Mouse (Mus musculus): ENCODE results near the gene Prkar1b. TPM values are rescaled to one million over a fixed set of nuclear protein-coding genes. Genes with fewer than 3 reads are reported as not detected.

Prkar1b gene
- total RNA-seq, 2 experiments from 2014 or later = 738 to 861 TPM

DNA sequence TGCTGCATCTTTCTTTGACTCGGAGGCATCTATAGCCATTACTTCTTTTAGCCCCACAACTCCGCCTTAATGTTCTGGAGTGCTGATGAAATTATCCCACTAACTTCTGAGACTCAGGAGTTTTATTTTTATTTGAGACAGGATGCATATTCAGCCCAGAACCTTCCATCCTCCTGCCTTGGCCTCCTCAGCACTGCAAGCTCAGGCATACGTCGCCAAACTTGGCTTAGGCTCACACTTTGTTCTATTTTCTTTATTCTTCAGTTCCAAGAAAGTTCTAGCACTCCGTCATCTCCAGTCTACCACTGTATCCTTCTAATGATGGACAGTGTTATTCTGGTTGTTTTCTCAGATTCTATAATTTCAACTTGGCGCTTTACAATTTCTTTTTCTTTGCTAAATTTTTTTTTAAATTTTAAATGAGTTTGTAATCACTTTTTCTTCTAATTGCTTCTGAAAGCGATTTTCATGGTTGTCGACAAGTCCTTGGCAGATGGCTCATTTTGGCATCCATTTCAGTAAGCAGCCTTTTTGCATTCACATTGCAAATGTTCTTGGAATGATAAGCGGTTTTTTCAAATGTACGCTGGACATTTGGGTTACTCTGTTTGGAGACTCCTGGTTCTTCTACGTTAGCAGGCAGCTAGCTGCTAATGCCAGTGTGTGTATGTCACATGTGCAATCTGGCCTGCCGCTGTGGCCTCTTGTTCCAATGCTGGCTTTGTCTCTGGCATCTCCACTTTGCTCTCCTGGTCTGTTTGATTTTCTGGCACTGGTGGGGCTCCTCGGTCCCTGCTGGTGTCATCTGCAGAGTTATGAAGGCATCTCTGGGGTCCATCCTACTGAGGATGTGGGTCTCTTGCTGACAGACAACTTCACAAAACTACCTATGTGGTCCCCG is 2.4 kb downstream of the Prkar1b start:
- intact Hi-C loops (cut with DNase I) = no loop called here
- DNase-seq (ENCODE audit: low spot score in 2 of 2) = no peak

DNA sequence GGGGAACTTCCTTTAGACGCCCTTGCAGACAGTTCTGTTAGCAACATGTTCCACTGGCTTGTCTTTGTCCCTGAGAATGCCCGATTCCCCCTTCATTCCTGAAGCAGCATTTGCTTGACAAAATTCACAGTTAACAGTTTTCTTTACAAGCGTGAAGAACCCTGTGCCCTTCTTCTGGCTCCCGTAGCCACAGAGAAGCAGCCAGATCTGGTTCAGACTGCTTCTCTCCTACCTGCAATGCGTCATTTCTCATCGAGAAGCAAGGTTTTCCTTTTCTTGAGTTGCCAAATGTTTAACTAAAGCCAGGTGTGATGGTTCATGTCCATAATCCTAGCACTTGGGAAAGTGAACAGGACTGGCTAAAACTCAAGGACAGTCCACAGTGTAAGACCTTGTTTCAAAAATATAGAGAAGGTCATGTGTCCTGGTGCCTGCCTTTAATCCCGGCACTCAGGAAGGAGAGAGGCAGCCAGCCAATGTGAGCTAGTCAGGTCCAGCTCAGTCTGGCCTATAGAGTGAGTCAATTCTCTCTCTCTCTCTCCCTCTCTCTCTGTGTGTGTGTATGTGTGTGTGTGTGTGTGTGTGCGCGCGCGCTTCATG is 3.2 kb downstream of the Prkar1b start:
- intact Hi-C loops (cut with DNase I) = no loop called here
- DNase-seq (ENCODE audit: low spot score in 2 of 2) = no peak

DNA sequence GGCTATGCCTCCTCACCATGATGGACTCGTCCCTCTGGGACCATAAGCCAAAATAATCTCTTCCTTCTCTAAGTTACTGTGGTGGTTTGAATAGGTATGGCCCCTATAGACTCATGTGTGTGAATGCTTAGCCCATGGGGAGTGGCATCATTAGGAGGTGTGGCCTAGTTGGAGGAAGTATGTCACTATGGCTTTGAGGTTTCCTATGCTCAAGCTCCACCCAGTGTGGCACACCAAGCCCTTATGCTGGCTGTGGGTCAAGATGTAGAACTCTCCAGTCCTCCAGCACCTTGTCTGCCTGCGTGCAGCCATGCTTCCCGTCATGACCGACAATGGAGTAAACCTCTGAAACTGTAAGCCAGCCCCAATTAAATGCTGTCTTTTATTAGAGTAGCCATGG is 4.1 kb downstream of the Prkar1b start:
- intact Hi-C loops (cut with DNase I) = no loop called here
- DNase-seq (ENCODE audit: low spot score in 2 of 2) = no peak

DNA sequence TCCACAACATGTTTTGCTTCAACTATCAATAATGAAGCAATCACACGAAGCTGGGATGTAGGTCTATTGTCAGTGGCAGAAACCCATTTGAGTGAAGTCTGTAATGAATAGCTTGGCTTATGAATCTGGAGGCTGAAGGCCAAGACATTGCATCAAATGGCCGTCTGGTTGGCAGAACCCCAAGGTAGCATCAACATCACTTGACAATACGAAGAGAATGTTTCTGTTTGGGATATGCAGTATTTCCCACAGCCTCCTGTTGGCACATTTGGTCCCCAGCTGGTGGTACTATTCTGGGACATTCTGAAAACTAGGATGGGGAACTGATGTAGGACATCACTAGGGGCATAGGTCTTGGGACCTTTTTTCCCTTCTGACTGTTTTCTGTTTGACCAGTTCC is 5.9 kb downstream of the Prkar1b start:
- intact Hi-C loops (cut with DNase I) = no loop called here
- DNase-seq (ENCODE audit: low spot score in 2 of 2) = no peak

DNA sequence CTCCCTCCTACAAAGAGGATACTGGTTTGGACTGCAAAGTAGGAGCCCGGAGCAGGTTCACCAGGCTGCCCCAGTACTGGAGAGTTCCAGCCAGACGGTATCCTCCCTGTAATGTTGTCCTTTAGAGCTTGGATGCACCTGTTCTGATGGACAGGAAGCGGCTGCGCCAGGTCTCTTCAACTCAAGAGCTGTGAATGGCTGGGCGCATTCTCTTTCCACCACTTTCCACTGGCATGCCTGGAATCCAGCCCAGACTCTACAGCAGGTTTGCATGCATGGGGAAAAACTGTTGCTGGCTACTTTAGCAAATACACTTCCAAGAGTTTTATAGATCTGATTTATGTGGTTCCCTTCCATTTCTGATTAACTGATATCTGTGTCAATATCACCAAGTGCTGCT is 8.5 kb downstream of the Prkar1b start:
- DNase-seq (ENCODE audit: low spot score in 2 of 2) = no peak
- intact Hi-C loops (cut with DNase I) = no loop called here

DNA sequence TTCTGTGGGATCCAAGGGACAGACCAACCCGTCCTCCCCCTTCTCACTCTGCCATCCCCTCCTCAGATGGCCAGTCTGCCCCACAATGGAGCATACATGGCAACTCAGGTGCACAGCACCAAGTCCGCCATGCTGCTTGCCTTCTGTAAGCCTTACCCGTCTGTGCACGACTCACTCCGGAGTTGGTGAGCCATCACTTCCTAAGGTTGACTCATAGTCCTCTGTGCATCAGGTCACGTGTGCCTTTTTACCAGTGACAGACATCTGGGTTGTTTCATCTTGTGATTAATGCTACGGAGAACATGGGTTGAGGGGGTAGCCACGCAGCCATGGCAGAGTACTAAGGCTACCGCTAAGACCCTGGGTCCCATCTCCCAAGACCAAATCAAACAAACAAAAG is 9.2 kb downstream of the Prkar1b start:
- no peak for DNase-seq (ENCODE audit: low spot score in 2 of 2)
- intact Hi-C loops (cut with DNase I) = no loop called here

DNA sequence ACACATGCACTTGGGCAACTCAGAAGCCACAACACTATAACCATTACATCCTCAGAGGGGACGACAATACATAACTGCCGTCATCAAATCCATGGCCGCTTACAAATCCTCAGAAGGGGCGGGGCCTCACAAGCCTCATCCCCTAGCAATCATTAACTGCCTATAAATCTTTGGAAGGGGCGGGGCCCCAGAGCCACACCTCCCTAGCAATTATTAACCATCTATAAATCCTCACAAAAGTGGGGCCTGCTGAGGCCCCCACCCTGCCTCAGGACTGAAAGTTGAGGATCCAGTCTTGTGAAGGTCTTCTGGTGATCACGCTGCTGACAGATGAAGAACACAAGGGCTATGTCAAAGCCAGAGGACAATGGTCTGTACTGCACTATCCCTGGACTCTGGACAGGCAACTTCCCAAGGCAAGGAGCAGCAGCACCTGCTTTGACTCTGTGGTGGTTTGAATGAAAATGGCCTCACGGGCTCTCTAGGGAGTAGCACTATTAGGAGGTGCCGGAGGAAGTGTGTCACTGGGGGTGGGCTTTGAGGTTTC is 10.8 kb downstream of the Prkar1b start:
- DNase-seq (ENCODE audit: low spot score in 2 of 2) = no peak
- intact Hi-C loops (cut with DNase I) = loop anchor here (5.0 to 10.0 kb wide), 2 partner anchors 48 to 144 kb away; partner anchors contain the start of gene Pdgfa

DNA sequence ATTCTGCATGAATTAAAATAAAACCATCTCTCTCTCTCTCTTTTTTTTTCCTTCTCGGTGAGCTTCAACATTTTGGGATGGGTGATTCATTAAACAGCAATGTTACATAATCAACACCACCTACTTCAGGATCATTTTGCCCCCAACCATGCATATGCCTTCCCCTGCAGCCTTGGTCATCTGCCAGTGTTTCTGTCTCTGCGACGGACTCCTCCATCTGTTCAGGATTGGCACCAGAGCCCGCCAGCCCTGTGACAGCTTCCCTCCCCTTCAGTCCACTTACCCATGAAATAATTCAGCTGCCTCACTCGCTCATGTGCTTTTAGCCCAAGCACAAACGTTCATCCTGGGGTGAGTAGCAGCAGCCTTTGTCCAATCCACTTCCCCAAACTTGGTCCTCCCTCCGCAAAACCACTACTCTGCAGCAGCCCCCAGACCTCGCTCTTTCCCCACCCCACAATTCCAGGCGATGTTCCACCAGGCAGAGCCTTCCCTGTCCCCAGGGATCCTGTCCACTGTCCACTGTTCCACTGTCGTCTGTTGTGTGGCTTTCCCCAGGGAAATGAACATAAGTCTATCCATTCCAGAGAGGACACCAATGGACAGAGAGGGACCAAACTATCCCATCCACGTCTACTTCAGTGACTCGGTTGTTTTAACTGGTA is 11.4 kb downstream of the Prkar1b start:
- intact Hi-C loops (cut with DNase I) = loop anchor here (5.0 to 10.0 kb wide), 2 partner anchors 49 to 144 kb away; partner anchors contain the start of gene Pdgfa
- peak; percentile 82 to 88 for DNase-seq (ENCODE audit: low spot score in 2 of 2)

DNA sequence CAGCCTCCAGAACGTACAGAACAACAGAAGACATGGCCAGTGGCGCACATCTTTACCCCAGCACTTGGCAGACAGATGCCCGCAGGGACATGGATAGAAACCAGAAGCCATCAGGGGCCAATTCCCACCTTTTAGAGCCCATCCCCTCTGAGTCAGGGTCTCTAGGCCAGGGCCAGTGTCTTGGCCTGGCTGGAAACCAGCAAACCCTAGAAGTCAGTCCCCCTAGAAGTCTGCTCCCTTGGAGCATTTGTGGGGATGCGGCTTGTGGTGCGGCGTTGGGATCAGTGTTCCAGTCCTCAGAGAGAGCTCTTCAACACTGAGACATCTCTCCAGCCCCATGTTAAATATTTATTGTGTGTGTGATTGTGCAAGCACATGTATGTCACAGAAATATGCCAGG is 12.6 kb downstream of the Prkar1b start:
- DNase-seq (ENCODE audit: low spot score in 2 of 2) = no peak
- intact Hi-C loops (cut with DNase I) = loop anchor here (5.0 to 10.0 kb wide), 2 partner anchors 50 to 142 kb away; partner anchors contain the start of gene Pdgfa

DNA sequence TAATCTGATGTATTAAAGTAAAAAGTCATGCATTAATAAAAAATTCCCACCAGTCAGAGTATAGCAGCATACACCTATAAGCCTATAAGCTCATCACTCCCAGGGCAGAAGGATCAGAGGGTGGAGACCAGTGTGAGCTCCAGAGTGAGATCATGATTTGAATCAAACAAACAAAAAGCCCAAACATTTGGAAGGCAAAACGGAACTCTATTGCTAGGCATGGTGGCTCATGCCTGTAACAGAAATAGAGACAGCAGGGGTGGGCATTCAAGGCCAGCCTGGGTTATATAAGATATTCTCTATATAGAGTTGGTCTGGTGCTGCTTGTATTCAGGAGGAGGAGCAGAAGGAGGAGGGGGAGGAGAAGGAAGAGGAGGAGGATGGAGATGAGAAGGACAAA is 13.5 kb downstream of the Prkar1b start:
- no peak for DNase-seq (ENCODE audit: low spot score in 2 of 2)
- intact Hi-C loops (cut with DNase I) = loop anchor here (5.0 to 10.0 kb wide), 2 partner anchors 51 to 142 kb away; partner anchors contain the start of gene Pdgfa

DNA sequence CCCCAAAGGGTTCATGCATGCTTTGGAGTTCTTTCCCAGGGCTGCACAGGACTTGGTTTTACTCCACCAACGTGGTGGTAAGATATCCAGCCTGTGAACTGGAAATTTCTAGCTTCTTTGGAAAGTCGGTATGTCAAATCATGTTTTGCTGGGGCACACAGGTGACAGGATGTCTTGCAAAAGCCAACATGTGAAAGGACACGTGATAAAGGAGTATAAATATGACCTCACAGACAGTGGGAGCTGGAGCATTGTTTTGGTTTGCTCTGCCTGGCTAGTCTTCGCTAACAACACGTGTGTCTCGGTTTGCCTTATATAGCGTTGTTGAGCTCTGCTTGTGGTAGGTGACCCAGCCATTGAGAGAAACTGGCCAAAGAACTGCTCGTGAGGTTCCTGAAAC is 15.3 kb downstream of the Prkar1b start:
- no peak for DNase-seq (ENCODE audit: low spot score in 2 of 2)
- intact Hi-C loops (cut with DNase I) = loop anchor here (10.0 kb wide), 1 partner anchor 140 kb away; the partner anchor contains the start of gene Pdgfa

DNA sequence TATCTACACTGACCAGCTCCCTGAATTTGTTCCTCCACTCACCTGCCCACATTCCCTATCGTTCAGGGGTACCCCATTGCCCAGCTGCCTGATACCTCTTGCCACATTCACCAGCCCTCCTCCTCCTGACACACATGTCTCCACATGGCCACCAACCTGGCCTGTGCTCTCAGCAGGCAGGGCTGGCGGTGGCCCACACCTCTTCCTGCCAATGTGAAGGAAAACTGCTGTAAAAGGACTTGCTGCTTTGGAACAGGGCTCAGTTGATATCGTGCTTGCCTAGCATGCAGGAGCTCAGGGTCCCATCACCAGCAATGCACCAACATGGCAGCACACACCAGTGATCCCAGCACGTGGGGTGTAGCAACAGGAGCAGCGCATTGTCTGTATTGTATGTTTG is 19.4 kb downstream of the Prkar1b start:
- no peak for DNase-seq (ENCODE audit: low spot score in 2 of 2)
- intact Hi-C loops (cut with DNase I) = loop anchor here (10.0 kb wide), 1 partner anchor 136 kb away; the partner anchor contains the start of gene Pdgfa

DNA sequence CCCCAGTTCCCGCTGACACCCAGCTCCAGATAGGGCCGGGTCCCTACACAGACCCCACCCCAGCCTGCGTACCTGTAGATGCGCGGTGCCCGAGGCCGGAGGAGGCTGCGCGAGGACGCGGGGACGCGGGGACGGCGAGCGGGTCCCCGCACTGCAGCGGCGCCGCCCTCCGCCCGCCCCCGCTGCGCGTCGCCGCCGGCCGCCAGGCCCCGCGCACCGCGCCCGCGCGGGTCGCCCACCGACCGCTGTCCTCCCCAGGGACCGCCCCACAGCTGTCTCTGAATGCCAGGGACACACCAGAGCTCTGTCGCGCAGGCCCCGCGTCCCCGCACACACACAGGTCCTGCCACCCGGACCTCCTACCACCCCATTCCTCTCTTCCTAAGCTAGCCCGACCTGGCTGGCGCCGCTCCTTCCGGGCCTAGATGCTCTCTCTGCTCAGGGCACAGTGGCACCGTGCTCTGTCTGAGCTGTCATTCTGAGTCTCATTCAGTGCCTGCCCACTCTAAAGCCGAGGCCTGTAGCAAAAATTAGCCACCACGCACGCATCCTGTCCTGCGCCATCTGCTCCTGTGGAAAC is 20.1 kb downstream of the Prkar1b start:
- DNase-seq (ENCODE audit: low spot score in 2 of 2) = peak; percentile 76 to 79
- intact Hi-C loops (cut with DNase I) = loop anchor here (5.0 to 10.0 kb wide), 2 partner anchors 52 to 135 kb away; partner anchors contain the start of gene Pdgfa

DNA sequence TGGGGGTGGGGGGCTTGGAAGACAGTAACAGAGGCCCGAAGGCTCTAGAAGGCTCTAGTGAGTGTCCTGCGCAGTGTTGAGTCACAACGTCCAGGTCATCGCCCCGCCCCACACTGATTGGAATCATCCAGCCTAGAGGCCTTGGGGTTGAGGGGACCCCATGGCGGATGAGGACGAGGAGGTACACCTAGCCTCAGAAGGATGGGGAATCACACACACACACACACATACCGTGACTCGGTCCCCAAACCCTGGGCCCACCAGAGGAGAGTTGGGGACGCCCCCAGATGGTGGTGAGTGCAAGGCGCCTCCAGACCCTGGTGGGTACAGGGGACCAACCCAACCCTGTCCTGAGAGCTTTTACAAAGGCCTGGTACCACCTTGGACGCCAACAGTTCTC is 20.7 kb downstream of the Prkar1b start:
- intact Hi-C loops (cut with DNase I) = loop anchor here (5.0 kb wide), 1 partner anchor 52 kb away; no protein-coding TSS in a partner anchor
- DNase-seq (ENCODE audit: low spot score in 2 of 2) = peak in 1 of 2 experiments; percentile 55

DNA sequence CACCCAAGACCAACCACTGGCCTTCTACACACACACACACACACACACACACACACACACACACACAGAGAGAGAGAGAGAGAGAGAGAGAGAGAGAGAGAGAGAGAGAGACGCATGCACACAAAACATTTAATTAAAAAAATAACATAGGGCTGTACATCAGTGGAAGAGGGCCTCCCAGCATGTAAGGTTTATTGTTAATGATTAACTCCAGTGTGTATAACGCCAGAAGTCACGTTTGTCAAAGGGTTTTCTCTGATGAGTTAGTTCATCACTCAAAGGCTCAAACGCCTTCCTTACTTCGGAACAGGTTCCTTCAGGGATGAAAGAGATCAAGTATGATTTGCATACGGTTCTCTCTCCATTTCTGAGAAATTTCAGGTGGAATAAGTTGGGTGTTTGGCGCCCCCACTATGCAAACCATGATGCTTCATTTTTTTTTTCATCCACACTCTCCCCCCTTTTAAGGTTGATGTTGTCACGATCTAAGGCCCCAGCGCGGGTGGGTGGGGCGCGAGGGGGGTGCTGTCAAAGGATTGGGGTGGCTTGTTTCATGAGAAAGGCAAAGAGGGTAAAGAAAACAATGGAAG is 21.2 kb downstream of the Prkar1b start:
- intact Hi-C loops (cut with DNase I) = loop anchor here (5.0 kb wide), 1 partner anchor 51 kb away; no protein-coding TSS in a partner anchor
- DNase-seq (ENCODE audit: low spot score in 2 of 2) = no peak

DNA sequence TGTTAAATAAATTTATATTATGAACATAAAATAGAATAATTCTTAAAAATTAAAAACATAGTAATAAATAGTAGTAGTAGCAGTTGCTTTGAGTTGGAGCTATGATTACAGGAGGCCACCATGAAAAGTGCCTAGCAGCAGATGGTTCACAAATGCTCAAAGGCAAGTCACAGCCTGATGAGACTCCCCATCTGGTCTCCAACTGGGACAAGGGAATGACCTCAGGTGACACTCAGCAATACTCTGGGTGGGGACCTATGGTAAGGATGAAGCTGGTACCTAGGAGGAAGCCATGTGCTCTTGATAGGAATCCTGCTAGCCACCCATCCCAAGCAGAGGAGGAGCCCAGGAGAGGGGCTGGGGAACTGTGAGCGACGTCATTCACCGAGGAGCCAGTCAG is 24.1 kb downstream of the Prkar1b start:
- DNase-seq (ENCODE audit: low spot score in 2 of 2) = no peak
- intact Hi-C loops (cut with DNase I) = loop anchor here (5.0 kb wide), 1 partner anchor 48 kb away; no protein-coding TSS in a partner anchor

DNA sequence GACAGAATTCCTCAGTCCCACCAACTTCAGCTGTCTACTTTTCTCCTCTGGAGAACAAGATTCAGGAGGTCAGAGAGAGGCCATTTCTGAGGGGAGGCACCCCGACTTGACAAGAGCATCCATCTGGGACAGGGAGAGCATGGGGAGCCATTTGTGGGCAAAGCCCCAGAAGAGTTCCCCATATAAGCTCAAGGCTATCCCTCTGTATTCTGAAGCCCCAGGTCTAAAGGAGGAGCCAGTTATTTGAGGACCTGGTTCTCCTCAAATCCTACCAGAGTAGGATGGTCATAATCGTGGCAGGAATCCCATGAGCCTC is 30.9 kb downstream of the Prkar1b start:
- intact Hi-C loops (cut with DNase I) = no loop called here
- no peak for DNase-seq (ENCODE audit: low spot score in 2 of 2)

DNA sequence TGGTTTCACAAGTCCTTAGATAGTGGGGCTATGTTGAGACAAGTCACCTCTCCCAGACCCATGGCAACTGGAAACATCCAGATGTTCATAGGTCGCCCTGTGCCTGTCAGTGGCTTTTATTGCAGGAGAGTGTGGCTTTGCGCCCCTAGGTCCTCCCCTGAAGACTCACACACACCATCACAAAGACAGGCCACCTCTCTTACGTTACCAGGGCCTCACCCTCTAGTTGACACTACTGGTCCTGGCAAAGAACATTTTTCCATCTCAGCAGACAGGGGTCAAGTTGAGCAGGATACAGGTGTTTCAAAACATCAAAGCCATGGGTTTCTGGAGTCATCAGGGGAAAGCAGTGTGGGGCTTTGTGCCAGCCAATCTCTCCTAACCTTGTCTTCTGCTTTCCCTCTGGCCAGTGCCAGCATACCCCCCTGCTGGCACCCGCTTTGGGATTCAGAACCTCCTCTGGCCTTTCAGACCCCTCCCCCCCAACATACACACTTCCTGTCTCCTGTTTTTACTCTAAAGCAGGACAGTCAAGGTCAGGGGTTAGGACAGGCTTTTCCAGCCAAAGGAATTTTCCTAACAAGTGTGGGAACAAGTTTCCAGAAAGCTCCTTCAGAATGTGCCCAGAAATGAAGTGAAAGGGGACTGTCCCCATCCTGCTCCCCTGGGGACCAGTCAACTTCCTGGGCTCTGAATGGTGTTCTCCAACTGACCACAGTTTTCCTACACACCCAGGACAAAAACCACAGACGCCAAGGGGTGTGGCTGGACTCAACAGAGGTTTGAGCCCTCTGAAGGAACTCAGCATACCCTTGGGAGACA is 31.5 kb downstream of the Prkar1b start:
- no peak for DNase-seq (ENCODE audit: low spot score in 2 of 2)
- intact Hi-C loops (cut with DNase I) = no loop called here
